Mouse (Mus musculus): ENCODE measurements around the gene Clec4a3.
A peak's percentile ranks its signal among the peaks of the same experiment; 100 is the strongest.
"Not testable (repeated sequence)": the region's sequence is repeated elsewhere in the genome, so short reads cannot be mapped to it uniquely, and the experiment has no call there.

Clec4a3 gene

GRCm38 (mm10) chr6:122952401-122952800, at the start of gene Clec4a3:
Clec4a3 (plus strand) TSS chr6:122952515.
- peak; percentile 34 for DNase-seq (ENCODE audit: low read depth, low spot score)

GRCm38 (mm10) chr6:122919922-122920321, 32.4 kb upstream of the Clec4a3 start:
- no peak for DNase-seq (ENCODE audit: low read depth, low spot score)

- peak; percentile 34 for DNase-seq (ENCODE audit: low read depth, low spot score)
Observed at GRCm38 (mm10) chr6:122921451-122921850, 30.9 kb upstream of the Clec4a3 start, which contains the start of gene Clec4a1. Clec4a1 (plus strand) TSS chr6:122921848.

- DNase-seq (ENCODE audit: low read depth, low spot score), result no peak
Observed at GRCm38 (mm10) chr6:122934845-122935244, 17.5 kb upstream of the Clec4a3 start.

GRCm38 (mm10) chr6:122939618-122940017, 12.7 kb upstream of the Clec4a3 start:
- DNase-seq (ENCODE audit: low read depth, low spot score), result no peak

GRCm38 (mm10) chr6:122946760-122947159, 5.6 kb upstream of the Clec4a3 start:
- no peak for DNase-seq (ENCODE audit: low read depth, low spot score)

- DNase-seq (ENCODE audit: low read depth, low spot score), result no peak
Observed at GRCm38 (mm10) chr6:122964562-122964961, 12.2 kb downstream of the Clec4a3 start.

- DNase-seq (ENCODE audit: low read depth, low spot score), result no peak
Observed at GRCm38 (mm10) chr6:122969048-122969447, 16.7 kb downstream of the Clec4a3 start.

GRCm38 (mm10) chr6:122989876-122990437, 37.6 kb downstream of the Clec4a3 start, which contains the start of gene Clec4a4:
Clec4a4 (plus strand) TSS chr6:122990367.
- no peak for DNase-seq (ENCODE audit: low read depth, low spot score)

GRCm38 (mm10) chr6:123004696-123005095, 52.4 kb downstream of the Clec4a3 start:
- DNase-seq (ENCODE audit: low read depth, low spot score), result not testable (repeated sequence)

- DNase-seq (ENCODE audit: low read depth, low spot score), result no peak
Observed at GRCm38 (mm10) chr6:123005591-123005990, 53.3 kb downstream of the Clec4a3 start.
